Mouse (Mus musculus) heart, embryonic 13.5 days (tissue): ENCODE results near the gene Sox5. TPM values are rescaled to one million over a fixed set of nuclear protein-coding genes. Genes with fewer than 3 reads are reported as not detected.

Experiments used
- ATAC-seq: fragments of 200-750 bp; cut with Nextera tagmentation; 2 replicates; pipeline ENCODE4 v1.8.0; 2017; ENCODE audit warnings: moderate TSS enrichment; ENCODE audit not compliant: insufficient number of reproducible peaks, low FRiP score, low TSS enrichment; ENCODE audit errors: extremely low read depth
- H3K27ac ChIP-seq: fragments of 300-500 bp; sonication (generic); replicated peaks from 2 replicates; pipeline ENCODE4 v1.5.1; 2015; ENCODE audit warnings: moderate library complexity, mild to moderate bottlenecking, inconsistent platforms
- H3K27me3 ChIP-seq: fragments of 300-500 bp; sonication (generic); replicated peaks from 2 replicates; pipeline ENCODE4 v1.6.1; 2015; ENCODE audit warnings: mild to moderate bottlenecking, inconsistent platforms
- H3K36me3 ChIP-seq: fragments of 300-500 bp; sonication (generic); 2 replicates; pipeline ENCODE4 v1.6.1; 2015; ENCODE audit warnings: mild to moderate bottlenecking, inconsistent platforms
- H3K4me1 ChIP-seq: fragments of 300-500 bp; sonication (generic); 2 replicates; pipeline ENCODE4 v1.6.1; 2015; ENCODE audit warnings: inconsistent platforms
- H3K4me2 ChIP-seq: fragments of 300-500 bp; sonication (generic); 2 replicates; pipeline ENCODE4 v1.6.1; 2015; ENCODE audit warnings: inconsistent platforms, mild to moderate bottlenecking, moderate library complexity
- H3K4me3 ChIP-seq: fragments of 300-500 bp; sonication (generic); 2 replicates; pipeline ENCODE4 v1.5.1; 2015; ENCODE audit warnings: moderate library complexity, mild to moderate bottlenecking, inconsistent platforms
- H3K9ac ChIP-seq: fragments of 300-500 bp; sonication (generic); 2 replicates; pipeline ENCODE4 v1.6.1; 2015; ENCODE audit warnings: inconsistent platforms, mild to moderate bottlenecking, moderate library complexity
- H3K9me3 ChIP-seq: fragments of 300-500 bp; sonication (generic); 2 replicates; pipeline ENCODE4 v1.6.1; 2016; ENCODE audit warnings: inconsistent platforms
- WGBS: fragments of 180-500 bp; shearing (Covaris S2); methylation state at CpG from one replicate; pipeline ENCODE4 v1.1.7; 2015; ENCODE audit warnings: mixed read lengths; 5-methylcytosine and 5-hydroxymethylcytosine counted together
- polyA plus RNA-seq: library from polyadenylated mRNA; unstranded; fragments of >200 nt; fragmentation: Nextera tagmentation; extraction: Ambion mirVana; gene quantifications from 2 replicates; pipeline ENCODE4 v1.2.1, GENCODE M21; 2015

Gene Sox5
- polyA plus RNA-seq, 1 experiment from 2014 or later, result 12.1 TPM

DNA sequence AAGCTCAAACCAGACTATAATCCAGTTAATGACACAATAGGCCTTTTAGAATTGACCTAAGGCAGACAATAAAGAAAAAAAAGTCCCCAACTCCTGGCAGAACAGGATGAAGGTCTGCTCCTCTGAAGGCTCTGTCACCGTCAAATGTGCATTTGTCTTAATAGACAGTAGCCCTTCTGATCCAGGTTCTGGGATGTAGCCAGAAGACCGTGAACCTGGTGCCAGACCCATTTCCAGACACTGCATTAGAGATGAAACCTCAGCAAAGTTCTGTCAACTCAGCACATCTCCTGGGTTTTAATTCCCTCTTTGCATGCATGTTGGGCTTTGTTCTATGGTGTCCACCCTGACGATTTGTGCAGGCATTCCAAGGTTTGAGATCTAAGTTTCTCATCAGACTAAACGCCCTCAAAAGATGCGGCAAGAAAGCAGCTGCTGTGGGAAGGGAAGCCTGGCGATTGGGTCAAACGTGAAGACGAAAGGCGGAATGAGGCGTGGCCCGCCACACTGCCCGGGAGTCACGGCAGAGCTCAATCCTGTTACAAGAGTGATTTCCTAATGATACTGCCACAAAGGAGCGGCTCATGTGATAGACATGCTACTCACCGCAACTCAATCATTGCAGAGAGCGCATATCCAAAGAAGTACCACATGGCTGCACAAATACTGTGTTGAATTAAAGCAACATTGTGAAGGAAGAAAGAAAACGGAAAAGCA, 394.1 kb downstream of the Sox5 start:
- H3K9ac ChIP-seq, result no peak overlapping the region
- H3K9me3 ChIP-seq, result no peaks in the 10 kb centered on the region
- H3K36me3 ChIP-seq, result no peaks in the 10 kb centered on the region
- 72% methylated on average over 17 of the region's 17 CpGs for WGBS
- no peaks in the 10 kb centered on the region for H3K27me3 ChIP-seq
- H3K4me2 ChIP-seq, result no peak overlapping the region
- no peak for ATAC-seq
- H3K4me1 ChIP-seq, result no peaks in the 10 kb centered on the region
- H3K27ac ChIP-seq, result no peak overlapping the region
- H3K4me3 ChIP-seq, result no peak overlapping the region

DNA sequence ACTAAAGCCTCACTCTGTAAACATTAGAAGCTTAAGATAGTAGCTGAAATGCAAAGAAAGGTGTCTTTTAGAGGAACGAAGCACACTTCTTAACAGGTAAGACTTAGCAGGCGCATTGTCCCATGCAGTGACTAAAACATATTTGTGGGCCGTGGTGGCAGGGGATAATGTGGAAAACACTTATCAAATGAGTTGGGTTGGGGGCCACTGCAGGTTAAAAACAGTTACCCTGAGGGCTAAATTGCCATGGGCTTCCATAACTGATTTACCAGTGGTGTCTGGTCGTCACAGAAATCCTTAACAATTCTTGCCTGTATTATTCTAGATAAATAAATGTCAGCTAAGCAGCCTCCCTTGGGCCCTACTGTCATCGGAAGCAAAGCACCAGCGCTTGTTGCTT, 401.1 kb downstream of the Sox5 start:
- 75% methylated on average over 6 of the region's 6 CpGs for WGBS
- no peaks in the 10 kb centered on the region for H3K9me3 ChIP-seq

DNA sequence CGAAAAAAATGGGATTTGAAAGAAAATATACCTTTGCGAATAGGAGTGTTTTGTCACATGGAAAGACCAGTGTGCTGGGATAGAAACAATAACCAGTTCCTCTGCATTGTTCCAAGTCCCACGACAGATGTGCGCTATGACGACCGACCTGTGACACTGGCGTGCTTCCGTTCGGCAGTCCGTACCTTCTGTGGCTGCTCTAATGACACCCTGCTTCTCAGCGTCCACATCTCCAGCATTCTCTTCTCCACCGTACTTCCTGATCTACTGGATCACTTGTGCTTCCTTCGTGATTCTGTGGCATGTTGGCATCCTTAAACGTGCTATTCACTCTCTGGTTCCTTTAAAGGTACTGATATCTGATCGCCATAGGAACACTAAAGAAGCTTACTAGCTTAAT, 401.6 kb downstream of the Sox5 start:
- no peak overlapping the region for H3K4me3 ChIP-seq
- H3K9ac ChIP-seq, result no peak overlapping the region
- ATAC-seq, result no peak
- H3K36me3 ChIP-seq, result no peaks in the 10 kb centered on the region
- no peaks in the 10 kb centered on the region; the same call in 1 of the 2 replicates for H3K4me1 ChIP-seq
- 79% methylated on average over 15 of the region's 15 CpGs for WGBS
- no peaks in the 10 kb centered on the region for H3K9me3 ChIP-seq
- no peak overlapping the region for H3K4me2 ChIP-seq
- H3K27me3 ChIP-seq, result no peaks in the 10 kb centered on the region
- H3K27ac ChIP-seq, result no peak overlapping the region

More for the DNA sequence above, 401.1 kb downstream of the Sox5 start:
- Histone ChIP-seq H3K4me1 (no peaks in the 10 kb centered on the region), H3K27ac (no peak overlapping the region), H3K36me3 (no peaks in the 10 kb centered on the region), H3K27me3 (no peaks in the 10 kb centered on the region), H3K9ac (no peak overlapping the region), H3K4me2 (no peak overlapping the region), H3K4me3 (no peak overlapping the region)
- no peak for ATAC-seq

DNA sequence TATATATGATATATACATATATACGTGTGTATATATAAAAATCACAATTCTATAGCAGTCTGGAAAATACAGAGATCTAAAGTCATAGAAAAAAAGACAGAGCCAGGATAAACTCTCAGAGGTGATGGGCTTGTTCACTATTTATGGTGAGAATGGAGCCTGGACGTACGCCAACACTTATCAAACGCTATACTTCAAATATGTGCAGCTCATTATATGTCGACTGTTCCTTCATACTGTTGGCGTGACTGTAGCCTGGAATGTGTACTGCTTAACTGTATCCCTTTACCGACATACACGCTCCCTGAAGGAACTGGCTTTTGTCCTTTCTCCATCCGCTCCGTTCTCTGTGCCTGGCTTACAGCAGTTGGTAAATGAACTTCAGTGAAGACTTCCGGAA, 407.0 kb downstream of the Sox5 start:
- no peak for ATAC-seq
- no peaks in the 10 kb centered on the region for H3K36me3 ChIP-seq
- WGBS, result 68% methylated on average over 11 of the region's 11 CpGs
- H3K4me2 ChIP-seq, result no peak overlapping the region
- H3K9me3 ChIP-seq, result no peaks in the 10 kb centered on the region
- H3K4me3 ChIP-seq, result no peak overlapping the region
- no peaks in the 10 kb centered on the region for H3K27me3 ChIP-seq
- no peak overlapping the region for H3K9ac ChIP-seq
- peaks cover 4% of the 10 kb centered on the region; the same call in 1 of the 2 replicates for H3K4me1 ChIP-seq
- no peak overlapping the region for H3K27ac ChIP-seq

DNA sequence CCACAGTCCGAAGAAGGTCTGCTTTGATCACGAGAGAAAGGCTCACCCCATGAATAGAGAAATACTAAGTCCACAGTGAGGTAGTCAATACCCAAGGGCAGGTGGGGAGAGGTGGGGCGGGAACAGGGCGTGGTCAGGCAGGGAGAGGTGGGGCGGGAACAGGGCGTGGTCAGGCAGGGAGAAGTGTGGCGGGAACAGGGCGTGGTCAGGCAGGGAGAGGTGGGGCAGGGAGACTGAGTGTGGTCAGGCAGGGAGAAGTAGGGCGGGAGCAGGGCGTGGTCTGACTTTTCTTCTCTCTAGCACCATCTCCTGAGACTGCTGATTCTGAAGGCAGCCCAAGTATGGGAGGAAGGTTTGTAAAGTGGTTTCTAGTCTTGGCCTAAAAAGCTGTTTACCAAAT, 411.1 kb downstream of the Sox5 start:
- no peak overlapping the region for H3K9ac ChIP-seq
- H3K4me1 ChIP-seq, result peaks cover 4% of the 10 kb centered on the region; the same call in 1 of the 2 replicates
- no peak overlapping the region for H3K27ac ChIP-seq
- no peak overlapping the region for H3K4me3 ChIP-seq
- no peaks in the 10 kb centered on the region for H3K27me3 ChIP-seq
- H3K36me3 ChIP-seq, result no peaks in the 10 kb centered on the region
- no peaks in the 10 kb centered on the region for H3K9me3 ChIP-seq
- WGBS, result 43% methylated on average over 10 of the region's 10 CpGs
- no peak for ATAC-seq
- no peak overlapping the region for H3K4me2 ChIP-seq

DNA sequence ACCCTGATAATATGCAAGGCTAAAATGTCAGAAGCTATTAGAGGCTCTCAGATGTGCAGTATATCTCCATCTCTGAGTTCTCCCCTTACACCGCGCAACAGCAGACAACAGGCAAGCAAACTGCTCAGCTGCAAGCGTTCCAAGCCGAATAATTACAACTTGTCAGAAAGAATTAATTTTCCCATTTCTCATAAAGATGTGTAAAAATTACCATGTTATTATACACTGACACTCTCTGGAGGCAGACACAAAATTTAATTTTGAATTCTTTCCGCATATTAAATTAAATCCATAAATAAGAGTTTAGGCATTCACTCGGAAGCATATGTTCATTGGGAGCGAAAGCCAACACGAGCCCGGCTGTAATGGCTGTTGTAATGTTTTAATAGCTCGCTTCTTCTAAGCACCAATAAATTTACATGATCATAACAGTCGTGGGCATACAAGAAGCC, 414.1 kb downstream of the Sox5 start:
- no peak overlapping the region for H3K4me3 ChIP-seq
- ATAC-seq, result no peak
- H3K4me2 ChIP-seq, result no peak overlapping the region
- WGBS, result 88% methylated on average over 11 of the region's 11 CpGs
- no peaks in the 10 kb centered on the region for H3K27me3 ChIP-seq
- no peak overlapping the region for H3K27ac ChIP-seq
- H3K36me3 ChIP-seq, result no peaks in the 10 kb centered on the region
- H3K9me3 ChIP-seq, result 0 out of 2 replicates have a peak, but pooled peaks cover 6% of the 10 kb centered on the region
- no peaks in the 10 kb centered on the region for H3K4me1 ChIP-seq
- no peak overlapping the region for H3K9ac ChIP-seq

DNA sequence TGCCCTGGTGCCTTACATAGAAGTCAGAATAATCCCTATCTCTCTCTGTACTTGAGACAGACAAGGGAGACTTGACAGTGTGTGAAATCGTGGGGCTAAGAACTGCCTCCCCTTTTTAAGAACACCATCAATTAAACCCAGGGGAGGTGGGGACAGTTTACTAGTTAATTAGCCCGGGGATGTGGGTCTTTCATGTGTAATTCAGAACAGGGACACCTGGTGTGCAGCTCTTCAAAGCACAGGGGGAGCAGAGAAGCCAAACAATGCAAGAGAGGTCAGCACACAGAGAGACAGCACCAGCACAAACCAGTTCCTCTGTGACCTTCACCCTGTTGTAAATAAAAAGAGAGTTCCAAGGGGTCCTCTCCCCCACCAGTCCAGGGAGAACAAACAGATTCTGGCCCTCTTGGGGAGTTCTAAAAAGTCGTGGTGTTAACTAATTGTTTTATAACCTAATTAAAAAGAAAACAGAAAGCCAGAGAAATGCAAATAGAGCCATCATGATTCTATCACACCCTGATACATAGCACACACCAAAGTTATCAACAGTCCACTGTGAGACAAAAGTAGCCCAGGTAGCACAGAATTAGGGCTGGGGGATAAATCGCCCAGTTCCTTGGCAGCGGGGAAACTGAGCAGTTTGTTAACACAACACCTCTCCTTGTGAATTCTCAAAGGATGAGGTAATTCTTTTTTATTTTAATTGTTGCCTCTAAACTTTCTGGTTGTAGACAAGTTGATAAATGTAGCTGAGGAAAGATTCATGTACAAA, 420.3 kb downstream of the Sox5 start:
- H3K4me1 ChIP-seq, result peaks cover 18% of the 10 kb centered on the region
- H3K4me3 ChIP-seq, result no peak overlapping the region
- WGBS, result 11% methylated on average over 5 of the region's 5 CpGs
- H3K9me3 ChIP-seq, result 0 out of 2 replicates have a peak, but pooled peaks cover 6% of the 10 kb centered on the region
- peak overlapping the region; percentile 45 for H3K4me2 ChIP-seq
- H3K27me3 ChIP-seq, result no peaks in the 10 kb centered on the region
- H3K9ac ChIP-seq, result no peak overlapping the region; the same call in 1 of the 2 replicates
- peak overlapping the region; percentile 54; the same call in 1 of the 2 replicates for H3K27ac ChIP-seq
- no peak for ATAC-seq
- H3K36me3 ChIP-seq, result no peaks in the 10 kb centered on the region

DNA sequence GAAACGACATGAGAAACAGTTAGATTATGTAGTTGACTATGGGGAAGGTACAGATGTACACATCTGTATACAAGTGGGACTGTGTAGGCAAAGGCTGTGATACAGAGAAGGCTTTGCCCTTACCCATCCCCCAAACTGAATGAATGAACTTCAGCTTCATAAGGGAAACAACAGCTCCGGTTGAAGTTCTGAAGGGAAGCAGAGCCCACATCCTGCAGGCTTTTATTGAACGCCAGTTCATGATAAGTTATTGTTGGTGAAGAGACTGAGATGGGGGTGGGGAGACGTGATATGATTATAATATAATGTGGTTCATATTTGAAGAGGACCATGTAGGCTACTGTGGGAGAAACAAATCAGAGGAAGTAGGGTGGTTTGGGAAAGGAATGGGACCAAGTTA, 424.7 kb downstream of the Sox5 start:
- H3K4me1 ChIP-seq, result peaks cover 16% of the 10 kb centered on the region
- 66% methylated on average over 4 of the region's 4 CpGs for WGBS
- H3K9me3 ChIP-seq, result no peaks in the 10 kb centered on the region
- no peak overlapping the region for H3K4me2 ChIP-seq
- H3K27me3 ChIP-seq, result no peaks in the 10 kb centered on the region
- no peak overlapping the region for H3K27ac ChIP-seq
- no peak for ATAC-seq
- no peak overlapping the region for H3K9ac ChIP-seq
- H3K4me3 ChIP-seq, result no peak overlapping the region
- no peaks in the 10 kb centered on the region for H3K36me3 ChIP-seq

DNA sequence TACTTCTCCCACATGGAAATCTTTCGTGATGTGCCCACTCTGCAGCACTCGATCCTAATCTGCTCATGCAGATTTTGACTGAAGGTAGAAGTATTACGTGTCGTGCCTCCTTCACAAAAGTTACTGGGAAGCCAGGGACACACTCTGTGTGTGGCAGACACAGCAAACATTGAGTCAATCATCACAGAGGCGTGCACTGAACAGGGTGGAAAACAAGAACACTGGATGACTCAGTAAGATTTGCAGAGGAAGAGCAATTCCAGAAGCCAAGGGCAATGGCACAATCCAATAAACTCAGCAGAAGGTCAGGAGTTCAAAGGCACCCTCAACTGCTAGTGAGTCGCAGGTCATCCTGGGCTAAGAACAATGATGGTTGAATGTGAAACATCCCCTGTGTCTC, 430.7 kb downstream of the Sox5 start:
- H3K27me3 ChIP-seq, result no peaks in the 10 kb centered on the region
- H3K36me3 ChIP-seq, result no peaks in the 10 kb centered on the region
- no peak overlapping the region for H3K27ac ChIP-seq
- no peaks in the 10 kb centered on the region for H3K9me3 ChIP-seq
- no peaks in the 10 kb centered on the region for H3K4me1 ChIP-seq
- no peak overlapping the region for H3K9ac ChIP-seq
- WGBS, result 80% methylated on average over 6 of the region's 6 CpGs
- no peak overlapping the region for H3K4me3 ChIP-seq
- H3K4me2 ChIP-seq, result no peak overlapping the region
- no peak for ATAC-seq

DNA sequence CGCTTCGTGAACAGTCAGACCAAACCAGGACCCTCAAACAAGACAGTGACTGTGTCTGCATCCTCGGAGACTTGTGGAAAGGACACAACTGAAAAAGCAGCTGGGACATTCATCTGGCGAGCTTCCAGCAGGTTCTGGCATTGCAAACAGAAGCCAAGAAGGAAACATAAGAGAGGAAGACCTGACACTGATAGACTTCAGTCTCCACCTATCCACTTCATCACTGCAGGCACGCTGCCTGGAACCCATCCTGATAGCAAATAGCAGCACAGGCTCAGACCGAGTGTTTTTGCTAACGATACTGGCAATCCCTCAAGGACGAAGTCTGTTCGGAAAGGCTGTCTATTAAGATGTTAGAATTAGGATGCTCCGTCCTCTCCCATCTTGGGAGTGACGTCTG, 438.4 kb downstream of the Sox5 start:
- no peak overlapping the region for H3K27ac ChIP-seq
- peaks cover 6% of the 10 kb centered on the region for H3K9me3 ChIP-seq
- 43% methylated on average over 11 of the region's 11 CpGs for WGBS
- H3K4me1 ChIP-seq, result 0 out of 2 replicates have a peak, but pooled peaks cover 4% of the 10 kb centered on the region
- ATAC-seq, result no peak
- H3K4me2 ChIP-seq, result peak overlapping the region; percentile 33; the same call in 1 of the 2 replicates
- no peak overlapping the region for H3K4me3 ChIP-seq
- no peaks in the 10 kb centered on the region for H3K27me3 ChIP-seq
- no peak overlapping the region for H3K9ac ChIP-seq
- H3K36me3 ChIP-seq, result no peaks in the 10 kb centered on the region

DNA sequence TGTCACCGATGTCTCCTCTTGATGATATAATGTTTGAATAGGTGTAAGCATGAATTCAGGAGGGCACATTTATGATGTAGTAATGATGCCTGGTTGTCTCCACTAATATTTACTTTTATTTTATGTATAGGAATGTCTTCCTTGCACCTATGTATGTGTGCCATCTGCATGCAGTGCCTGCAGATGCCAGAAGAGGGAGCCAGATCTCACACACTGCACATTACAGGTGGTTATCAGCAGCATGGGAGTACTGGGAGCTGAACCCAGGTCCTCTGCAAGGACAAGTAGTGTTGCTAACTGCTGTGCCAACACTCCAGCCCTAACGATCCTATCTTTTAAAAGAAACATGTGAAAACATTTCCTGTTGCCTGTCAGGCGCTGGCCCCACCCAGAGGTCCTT, 442.2 kb downstream of the Sox5 start:
- Histone ChIP-seq H3K27ac (no peak overlapping the region), H3K4me2 (no peak overlapping the region), H3K4me3 (no peak overlapping the region), H3K36me3 (no peaks in the 10 kb centered on the region), H3K9me3 (peaks cover 6% of the 10 kb centered on the region), H3K9ac (no peak overlapping the region), H3K27me3 (peaks cover 11% of the 10 kb centered on the region; the same call in 1 of the 2 replicates), H3K4me1 (peaks cover 12% of the 10 kb centered on the region)
- WGBS, result 82% methylated on average over 3 of the region's 3 CpGs
- no peak for ATAC-seq
